Mouse (Mus musculus): ENCODE results near the gene Grhl3. TPM values are rescaled to one million over a fixed set of nuclear protein-coding genes. Genes with fewer than 3 reads are reported as not detected.
A peak's percentile ranks its signal among the peaks of the same experiment; 100 is the strongest.

Grhl3 gene
- total RNA-seq, 2 experiments from 2014 or later: not detected

GRCm38 (mm10) chr4:135575365-135576140 is 2.1 kb upstream of the Grhl3 start:
- no peak for ATAC-seq (replicated peaks; ENCODE audit: poor library complexity)

- peak; percentile 29; the same call in 1 of the 2 replicates for ATAC-seq (replicated peaks; ENCODE audit: poor library complexity)
Observed at GRCm38 (mm10) chr4:135572276-135572675, 1.2 kb downstream of the Grhl3 start.

- no peak for ATAC-seq (replicated peaks; ENCODE audit: poor library complexity)
Observed at GRCm38 (mm10) chr4:135571037-135571550, 2.3 kb downstream of the Grhl3 start.

- peak; percentile 38 for ATAC-seq (replicated peaks; ENCODE audit: poor library complexity)
Observed at GRCm38 (mm10) chr4:135570152-135571036, 3.0 kb downstream of the Grhl3 start.

GRCm38 (mm10) chr4:135569201-135569600 is 4.2 kb downstream of the Grhl3 start:
- ATAC-seq (replicated peaks; ENCODE audit: poor library complexity): no peak

GRCm38 (mm10) chr4:135567484-135567883 is 5.9 kb downstream of the Grhl3 start:
- ATAC-seq (replicated peaks; ENCODE audit: poor library complexity): peak; percentile 20; the same call in 1 of the 2 replicates

- no peak for ATAC-seq (replicated peaks; ENCODE audit: poor library complexity)
Observed at GRCm38 (mm10) chr4:135567042-135567441, 6.4 kb downstream of the Grhl3 start.

GRCm38 (mm10) chr4:135565400-135565799 is 8.0 kb downstream of the Grhl3 start:
- peak; percentile 54 for ATAC-seq (replicated peaks; ENCODE audit: poor library complexity)

GRCm38 (mm10) chr4:135563794-135564193 is 9.6 kb downstream of the Grhl3 start:
- ATAC-seq (replicated peaks; ENCODE audit: poor library complexity): peak; percentile 43

GRCm38 (mm10) chr4:135549323-135549722 is 24.1 kb downstream of the Grhl3 start:
- ATAC-seq (replicated peaks; ENCODE audit: poor library complexity): no peak

- ATAC-seq (replicated peaks; ENCODE audit: poor library complexity): no peak
Observed at GRCm38 (mm10) chr4:135548521-135549077, 24.8 kb downstream of the Grhl3 start.

- no peak for ATAC-seq (replicated peaks; ENCODE audit: poor library complexity)
Observed at GRCm38 (mm10) chr4:135548108-135548507, 25.3 kb downstream of the Grhl3 start.

- no peak for ATAC-seq (replicated peaks; ENCODE audit: poor library complexity)
Observed at GRCm38 (mm10) chr4:135547551-135547950, 25.9 kb downstream of the Grhl3 start.

GRCm38 (mm10) chr4:135546793-135547192 is 26.6 kb downstream of the Grhl3 start:
- no peak for ATAC-seq (replicated peaks; ENCODE audit: poor library complexity)

GRCm38 (mm10) chr4:135546008-135546407 is 27.4 kb downstream of the Grhl3 start:
- ATAC-seq (replicated peaks; ENCODE audit: poor library complexity): no peak

- ATAC-seq (replicated peaks; ENCODE audit: poor library complexity): peak; percentile 86
Observed at GRCm38 (mm10) chr4:135545080-135545511, 28.3 kb downstream of the Grhl3 start.

- ATAC-seq (replicated peaks; ENCODE audit: poor library complexity): no peak
Observed at GRCm38 (mm10) chr4:135544284-135544683, 29.1 kb downstream of the Grhl3 start.

- ATAC-seq (replicated peaks; ENCODE audit: poor library complexity): no peak
Observed at GRCm38 (mm10) chr4:135540057-135540456, 33.4 kb downstream of the Grhl3 start.

GRCm38 (mm10) chr4:135539056-135539455 is 34.4 kb downstream of the Grhl3 start:
- ATAC-seq (replicated peaks; ENCODE audit: poor library complexity): no peak

GRCm38 (mm10) chr4:135535021-135535420 is 38.4 kb downstream of the Grhl3 start:
- no peak for ATAC-seq (replicated peaks; ENCODE audit: poor library complexity)

- no peak for ATAC-seq (replicated peaks; ENCODE audit: poor library complexity)
Observed at GRCm38 (mm10) chr4:135533001-135533400, 40.4 kb downstream of the Grhl3 start.

All from megakaryocyte progenitor cell, adult 5-6 weeks (primary cell).